Mouse (Mus musculus) forebrain, embryonic 10.5 days (tissue): ENCODE results near the gene Cxadr. TPM values are rescaled to one million over a fixed set of nuclear protein-coding genes. Genes with fewer than 3 reads are reported as not detected.
A peak's percentile ranks its signal among the peaks of the same experiment; 100 is the strongest.

Experiments used
- DNase-seq: peaks from one replicate; pipeline ENCODE4 v3.0.0-alpha.2; 2017; ENCODE audit warnings: low spot score; ENCODE audit errors: extremely low spot score
- H3K27ac ChIP-seq: fragments of 300-500 bp; sonication (generic); 2 replicates; pipeline ENCODE4 v1.5.1; 2016; ENCODE audit warnings: mild to moderate bottlenecking
- H3K27me3 ChIP-seq: fragments of 300-500 bp; sonication (generic); 2 replicates; pipeline ENCODE4 v1.6.1; 2016; ENCODE audit warnings: mild to moderate bottlenecking; ENCODE audit not compliant: poor library complexity, severe bottlenecking
- H3K36me3 ChIP-seq: fragments of 300-500 bp; sonication (generic); replicated peaks from 2 replicates; pipeline ENCODE4 v1.6.1; 2016; ENCODE audit warnings: mild to moderate bottlenecking, moderate library complexity
- H3K4me1 ChIP-seq: fragments of 300-500 bp; sonication (generic); 2 replicates; pipeline ENCODE4 v1.6.1; 2016
- H3K4me3 ChIP-seq: fragments of 300-500 bp; sonication (generic); 2 replicates; pipeline ENCODE4 v1.5.1; 2016; ENCODE audit warnings: mild to moderate bottlenecking, moderate library complexity
- H3K9me3 ChIP-seq: fragments of 300-500 bp; sonication (generic); 2 replicates; pipeline ENCODE4 v1.6.1; 2016; ENCODE audit warnings: mild to moderate bottlenecking, moderate library complexity
- WGBS: fragments of 180-500 bp; shearing (Covaris S2); methylation state at CpG from one replicate; pipeline ENCODE4 v1.1.7; 2016; 5-methylcytosine and 5-hydroxymethylcytosine counted together
- polyA plus RNA-seq: library from polyadenylated mRNA; unstranded; fragments of >200 nt; fragmentation: Nextera tagmentation; extraction: Ambion mirVana; gene quantifications from 2 replicates; pipeline ENCODE4 v1.2.1, GENCODE M21; 2016

The Cxadr gene
- 60.7 and 67.8 TPM in 2 replicates for polyA plus RNA-seq

DNA sequence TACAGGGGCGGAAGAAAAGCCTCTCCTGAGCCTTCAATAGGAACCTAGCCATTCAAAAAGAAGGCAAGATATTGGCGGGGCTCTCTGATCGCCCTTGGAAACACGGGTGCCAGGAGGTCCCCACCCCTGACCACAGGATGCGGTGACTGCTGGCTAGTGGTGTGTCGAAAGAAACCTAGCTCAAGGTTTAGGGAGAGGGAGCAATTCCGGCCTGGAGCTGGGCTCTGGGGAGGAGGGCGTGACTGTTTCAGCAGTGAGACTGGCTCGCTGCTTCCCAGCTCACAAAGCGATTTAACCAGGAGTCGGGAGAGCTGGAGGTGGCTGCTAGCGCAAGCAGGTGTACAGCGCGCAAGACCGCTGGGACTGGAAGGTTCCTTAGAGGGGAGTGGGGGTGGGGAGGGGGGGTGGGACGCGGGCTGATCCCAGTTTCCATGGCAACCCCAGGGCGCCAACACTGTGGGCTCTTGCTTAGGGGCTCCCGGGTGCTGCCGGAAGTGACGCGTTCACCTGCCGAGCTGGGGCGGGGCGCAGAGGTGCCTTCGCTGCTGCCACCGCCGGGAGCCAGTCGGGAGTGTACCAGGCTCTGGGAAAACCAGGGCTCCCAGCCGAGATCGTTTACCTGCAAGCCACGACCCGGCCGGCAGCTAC is at the start of gene Cxadr:
Gene Cxadr (plus strand): TSS at position 307 of the 648 bp plus-strand sequence.
- Histone ChIP-seq H3K36me3 (peaks cover 29% of the 10 kb centered on the region), H3K27ac (peak within 1 kb of the TSS; percentile 97), H3K4me3 (peak within 1 kb of the TSS; percentile 96), H3K27me3 (no peaks in the 10 kb centered on the region), H3K4me1 (peaks cover 47% of the 10 kb centered on the region), H3K9me3 (no peaks in the 10 kb centered on the region)
- DNase-seq, result peak; percentile 93
- under 1% methylated on average over 34 of the region's 34 CpGs for WGBS

DNA sequence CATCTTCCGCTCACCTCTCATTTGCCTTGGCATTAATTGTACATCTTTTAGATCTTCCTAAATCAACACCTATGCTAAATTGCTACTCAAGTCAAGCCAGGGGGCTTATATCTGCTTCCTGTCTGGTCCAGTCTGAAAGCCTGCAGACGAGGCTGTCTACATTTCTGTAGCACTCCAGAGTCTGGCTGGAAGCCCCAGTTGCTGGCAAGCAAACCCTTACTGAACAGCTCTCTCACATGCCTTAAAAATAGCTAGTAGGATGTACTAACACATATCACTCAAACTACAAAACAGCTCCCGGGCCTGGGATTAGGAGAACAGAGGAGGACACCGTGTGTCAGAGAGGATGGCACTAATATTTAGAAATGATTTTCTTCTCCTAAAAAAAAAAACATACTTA is 42.3 kb upstream of the Cxadr start:
- WGBS, result 80% methylated on average over 4 of the region's 4 CpGs
- no peak for DNase-seq
- Histone ChIP-seq H3K27ac (no peak overlapping the region), H3K4me1 (peaks cover 1% of the 10 kb centered on the region), H3K36me3 (no peaks in the 10 kb centered on the region), H3K9me3 (no peaks in the 10 kb centered on the region), H3K27me3 (peaks cover 29% of the 10 kb centered on the region), H3K4me3 (no peak overlapping the region)

DNA sequence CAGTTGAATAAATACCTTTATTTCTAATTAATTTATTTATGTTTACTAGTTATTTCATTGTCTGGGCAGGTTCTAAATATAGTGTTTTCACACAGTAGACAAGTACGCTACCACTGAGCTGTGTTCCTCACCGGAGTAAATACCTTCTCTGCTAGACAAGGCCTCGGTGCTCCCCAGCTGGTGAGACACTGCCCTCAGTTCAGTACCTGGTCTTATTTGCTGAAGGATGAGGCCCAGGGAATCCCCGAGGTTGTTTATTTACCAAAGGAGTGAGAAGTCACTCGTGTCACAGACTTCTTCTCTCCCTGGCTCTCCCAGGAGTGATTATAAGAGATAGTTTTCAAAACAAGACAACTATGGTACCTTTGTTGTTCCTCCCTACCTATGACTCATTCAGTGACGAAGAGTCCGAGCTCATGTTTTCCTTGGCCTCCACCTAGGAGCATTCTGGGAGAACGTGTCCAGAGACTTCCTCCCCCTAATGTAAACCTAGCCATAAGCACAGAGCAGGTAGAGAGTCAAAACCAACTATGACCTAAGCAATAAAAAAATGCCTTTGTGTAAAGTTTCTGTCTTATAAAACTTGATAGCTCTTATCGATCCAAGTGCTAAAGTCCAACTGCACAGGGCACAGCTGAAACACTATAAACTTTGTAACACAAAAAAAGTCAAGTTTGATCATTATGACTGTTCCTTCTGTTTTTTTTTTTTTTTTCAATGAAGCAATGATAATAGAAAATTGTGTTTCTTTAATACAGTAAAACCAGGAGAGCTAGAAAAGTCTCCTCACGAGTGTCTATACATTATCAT is 41.0 kb upstream of the Cxadr start:
- no peak for DNase-seq
- Histone ChIP-seq H3K27ac (no peak overlapping the region), H3K4me3 (no peak overlapping the region), H3K9me3 (no peaks in the 10 kb centered on the region), H3K4me1 (peaks cover 11% of the 10 kb centered on the region), H3K27me3 (peaks cover 36% of the 10 kb centered on the region), H3K36me3 (no peaks in the 10 kb centered on the region)
- 84% methylated on average over 10 of the region's 10 CpGs for WGBS

DNA sequence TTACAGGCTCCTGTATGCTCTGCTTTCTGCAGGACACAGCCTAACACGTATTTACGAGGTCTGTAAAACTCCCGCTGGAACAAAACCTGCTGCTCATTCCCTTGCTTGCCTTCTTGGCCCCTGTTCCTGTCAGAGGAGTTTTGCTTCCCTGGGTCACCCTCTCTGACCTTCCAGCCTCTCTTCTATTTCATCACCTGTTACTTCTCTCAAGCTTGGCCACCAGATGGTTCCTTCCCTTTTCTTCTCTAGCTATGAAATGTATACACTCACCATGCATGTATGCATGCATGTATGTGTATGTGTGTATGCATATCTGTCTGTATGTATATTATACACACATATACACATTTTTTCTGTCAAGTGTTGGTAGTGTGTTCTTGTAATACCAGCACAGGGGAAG is 39.8 kb upstream of the Cxadr start:
- Histone ChIP-seq H3K4me3 (no peak overlapping the region), H3K9me3 (no peaks in the 10 kb centered on the region), H3K36me3 (no peaks in the 10 kb centered on the region), H3K4me1 (peaks cover 22% of the 10 kb centered on the region), H3K27me3 (peaks cover 46% of the 10 kb centered on the region), H3K27ac (no peak overlapping the region)
- DNase-seq, result no peak
- WGBS, result 84% methylated on average over 3 of the region's 3 CpGs

DNA sequence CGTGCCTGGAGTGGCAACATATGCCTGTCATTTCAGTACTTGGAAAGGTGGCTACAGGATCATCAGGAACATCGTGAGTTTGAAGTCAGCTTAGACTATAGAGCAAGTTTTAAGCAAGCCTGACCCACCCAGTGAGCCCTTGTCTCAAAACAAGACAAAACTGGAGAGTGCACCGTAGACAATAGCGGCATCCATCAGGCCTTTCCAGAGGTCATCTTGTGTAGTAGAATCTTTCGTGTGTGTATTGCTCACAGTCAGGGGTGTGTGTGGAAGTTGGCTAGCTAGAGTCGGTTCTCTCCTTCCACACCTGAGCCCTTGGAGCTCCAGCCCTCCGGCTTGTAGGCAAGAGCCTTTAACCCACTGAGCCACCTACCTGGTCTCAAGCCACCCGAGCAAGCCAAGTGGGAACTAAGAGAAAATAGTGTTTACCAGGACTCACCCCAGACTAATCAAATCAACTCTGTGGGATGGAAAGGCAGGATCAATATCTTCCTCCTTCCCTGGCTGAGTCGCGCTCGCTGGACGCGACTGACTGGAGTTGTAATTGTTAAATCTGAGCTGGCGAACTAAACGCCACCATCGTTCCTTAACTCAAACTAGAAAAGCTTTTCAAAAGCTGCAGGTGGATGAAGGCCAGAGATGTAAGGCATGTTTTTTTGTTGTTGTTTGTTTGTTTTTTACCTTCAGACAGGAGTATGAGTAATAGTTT is 36.7 kb upstream of the Cxadr start:
- Histone ChIP-seq H3K9me3 (no peaks in the 10 kb centered on the region), H3K27me3 (peaks cover 66% of the 10 kb centered on the region), H3K36me3 (no peaks in the 10 kb centered on the region), H3K27ac (peak overlapping the region; percentile 86), H3K4me1 (peaks cover 22% of the 10 kb centered on the region), H3K4me3 (peak overlapping the region; percentile 54)
- peak; percentile 41 for DNase-seq
- WGBS, result 13% methylated on average over 16 of the region's 16 CpGs

DNA sequence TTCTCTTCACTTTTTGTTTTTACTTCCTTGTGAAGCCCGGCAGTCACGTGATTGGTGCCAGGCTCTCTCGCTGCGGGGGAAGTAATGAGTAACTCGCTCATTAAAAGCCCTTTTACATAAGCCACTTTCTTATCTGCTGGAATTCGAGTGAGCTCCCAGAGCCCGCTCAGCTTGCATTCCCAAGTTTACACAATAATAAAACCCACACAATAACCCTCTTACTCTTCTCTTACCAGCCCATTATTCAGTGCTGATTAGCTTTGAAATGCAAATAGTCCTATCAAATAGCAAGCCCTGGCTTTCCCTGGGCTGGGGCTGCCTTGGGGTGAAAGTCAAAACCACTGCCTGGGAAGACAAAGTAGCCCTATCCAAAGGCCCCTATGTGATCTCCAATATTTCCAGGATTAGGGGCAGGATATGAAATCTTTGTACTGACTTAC is 36.1 kb upstream of the Cxadr start:
- WGBS, result 0% methylated on average over 7 of the region's 7 CpGs
- peak overlapping the region; percentile 86 for H3K27ac ChIP-seq
- no peaks in the 10 kb centered on the region for H3K36me3 ChIP-seq

DNA sequence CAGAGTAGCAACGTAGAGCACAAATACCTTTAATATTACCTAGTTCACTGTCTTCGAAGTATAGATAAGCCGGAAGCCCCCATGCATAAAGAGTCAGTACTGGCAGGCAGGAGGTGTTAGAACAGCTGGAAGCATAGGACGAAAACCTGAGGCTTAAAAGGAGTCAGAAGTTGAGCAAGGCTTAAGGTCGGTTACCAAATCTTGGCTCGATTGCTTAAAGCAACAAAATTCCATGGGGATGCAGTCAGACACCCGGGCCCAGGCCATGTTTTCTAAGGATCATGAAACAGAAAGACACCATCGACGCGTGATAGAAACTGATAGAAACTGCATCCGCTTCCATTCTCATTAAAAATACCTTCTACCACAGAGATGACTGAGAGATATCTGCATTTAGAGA is 35.5 kb upstream of the Cxadr start:
- H3K27ac ChIP-seq, result peak overlapping the region; percentile 86
- H3K9me3 ChIP-seq, result no peaks in the 10 kb centered on the region

More for the DNA sequence above, 36.1 kb upstream of the Cxadr start:
- DNase-seq, result peak; percentile 66
- Histone ChIP-seq H3K4me3 (peak overlapping the region; percentile 54), H3K27me3 (peaks cover 66% of the 10 kb centered on the region), H3K4me1 (peaks cover 22% of the 10 kb centered on the region), H3K9me3 (no peaks in the 10 kb centered on the region)

DNA sequence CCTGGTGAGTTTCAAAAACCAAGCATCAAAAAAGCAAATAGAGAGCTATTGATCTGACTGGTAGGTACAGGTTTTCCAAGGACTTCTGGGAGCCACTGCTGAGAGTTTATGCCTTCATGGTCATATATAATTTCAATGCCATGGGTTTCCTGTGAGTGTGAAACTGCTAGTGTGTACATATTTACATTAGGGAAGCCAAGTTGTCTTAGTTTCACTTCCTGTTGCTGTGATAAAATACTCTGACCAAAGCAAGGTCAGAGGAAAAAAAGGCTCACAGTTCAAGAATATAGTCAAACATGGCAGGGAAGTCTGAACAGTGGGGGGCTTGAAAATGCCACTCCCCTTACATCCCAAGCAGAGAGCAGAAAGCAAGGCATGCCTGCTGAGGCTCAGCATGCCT is 33.8 kb upstream of the Cxadr start:
- no peaks in the 10 kb centered on the region for H3K9me3 ChIP-seq
- no peaks in the 10 kb centered on the region for H3K36me3 ChIP-seq
- peaks cover 52% of the 10 kb centered on the region for H3K27me3 ChIP-seq
- H3K4me3 ChIP-seq, result no peak overlapping the region
- no peak for DNase-seq
- no peak overlapping the region for H3K27ac ChIP-seq
- peaks cover 31% of the 10 kb centered on the region for H3K4me1 ChIP-seq

More for the DNA sequence above, 35.5 kb upstream of the Cxadr start:
- 32% methylated on average over 11 of the region's 11 CpGs for WGBS
- no peak for DNase-seq
- Histone ChIP-seq H3K36me3 (no peaks in the 10 kb centered on the region), H3K4me3 (no peak overlapping the region), H3K27me3 (peaks cover 65% of the 10 kb centered on the region), H3K4me1 (peaks cover 22% of the 10 kb centered on the region)

DNA sequence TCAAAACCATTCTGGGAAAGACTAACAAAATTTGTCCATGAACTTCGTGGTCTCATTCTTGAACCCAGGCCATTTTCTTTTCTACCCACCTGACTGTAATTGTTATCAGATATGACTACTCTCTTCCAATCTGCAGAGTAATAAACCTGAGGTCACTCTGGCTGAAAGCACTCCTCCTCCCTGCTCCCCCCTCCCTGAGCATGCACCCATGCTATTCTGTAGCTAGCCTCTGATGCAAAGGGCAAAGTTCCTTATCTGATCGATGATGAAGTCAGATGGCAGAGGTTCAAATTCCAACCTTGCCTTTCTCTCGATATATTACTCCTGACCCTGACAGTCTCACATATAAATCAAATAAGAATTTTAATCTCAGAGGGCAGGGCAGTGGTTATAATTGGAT is 33.1 kb upstream of the Cxadr start:
- Histone ChIP-seq H3K9me3 (no peaks in the 10 kb centered on the region), H3K4me1 (peaks cover 31% of the 10 kb centered on the region), H3K27me3 (peaks cover 45% of the 10 kb centered on the region), H3K4me3 (no peak overlapping the region), H3K36me3 (no peaks in the 10 kb centered on the region), H3K27ac (no peak overlapping the region)
- DNase-seq, result no peak
- WGBS, result 93% methylated on average over 3 of the region's 3 CpGs

DNA sequence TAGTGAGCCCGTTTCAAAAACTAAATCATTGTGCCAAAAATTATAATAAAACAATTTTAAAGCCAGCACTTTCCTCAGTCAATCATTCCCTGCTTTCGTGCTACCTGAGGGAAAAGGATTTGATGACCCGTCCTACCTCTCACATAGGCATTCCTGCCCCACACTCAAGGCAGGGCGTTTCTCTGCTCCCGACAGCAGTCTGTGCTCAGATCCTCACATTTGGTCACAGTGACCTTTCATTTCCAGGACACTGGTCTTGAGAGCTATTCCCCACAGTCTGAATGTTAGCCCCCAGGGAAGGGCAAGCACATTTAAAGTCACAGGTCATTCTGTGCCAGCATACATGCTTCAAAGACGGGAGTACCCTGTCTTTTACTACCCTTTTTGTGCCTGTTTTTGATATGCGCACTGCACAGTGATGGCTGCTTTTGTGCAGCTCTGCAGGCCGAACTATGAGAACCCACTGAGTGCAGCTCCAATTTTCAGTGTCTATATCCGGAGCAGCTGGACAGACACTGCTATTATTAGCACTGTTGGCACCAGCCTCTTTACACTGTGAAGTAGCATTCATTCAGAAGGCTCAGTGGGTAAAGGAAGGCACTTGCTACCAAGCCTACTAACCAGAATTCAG is 26.3 kb upstream of the Cxadr start:
- H3K4me1 ChIP-seq, result peaks cover 9% of the 10 kb centered on the region; the same call in 1 of the 2 replicates
- WGBS, result 88% methylated on average over 9 of the region's 9 CpGs
- DNase-seq, result no peak
- no peaks in the 10 kb centered on the region for H3K9me3 ChIP-seq
- H3K4me3 ChIP-seq, result no peak overlapping the region
- no peaks in the 10 kb centered on the region for H3K27me3 ChIP-seq
- H3K36me3 ChIP-seq, result no peaks in the 10 kb centered on the region
- no peak overlapping the region for H3K27ac ChIP-seq

DNA sequence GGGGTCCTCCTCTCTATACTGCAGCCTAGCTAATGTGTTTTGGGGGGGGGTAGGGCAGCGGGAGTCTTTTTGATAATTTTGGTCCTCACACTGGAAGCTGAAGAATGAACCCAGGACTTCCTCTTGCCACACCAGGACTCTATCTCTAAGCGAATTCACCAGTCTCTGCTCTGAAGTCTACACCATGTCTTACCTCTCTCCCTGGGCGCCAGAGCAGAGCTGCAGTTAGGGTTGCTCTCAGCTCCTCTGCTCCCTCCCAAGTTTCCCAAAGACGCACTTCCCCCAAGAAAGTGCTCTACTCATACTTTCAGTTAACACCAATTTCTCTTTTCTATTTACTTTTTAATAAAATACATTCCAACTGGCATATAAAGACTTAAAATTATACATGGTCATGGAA is 23.7 kb upstream of the Cxadr start:
- H3K4me1 ChIP-seq, result 0 out of 2 replicates have a peak, but pooled peaks cover 3% of the 10 kb centered on the region
- H3K27me3 ChIP-seq, result no peaks in the 10 kb centered on the region
- H3K27ac ChIP-seq, result no peak overlapping the region
- H3K4me3 ChIP-seq, result no peak overlapping the region
- no peak for DNase-seq
- 50% methylated on average over 4 of the region's 4 CpGs for WGBS
- H3K9me3 ChIP-seq, result no peaks in the 10 kb centered on the region
- no peaks in the 10 kb centered on the region for H3K36me3 ChIP-seq

DNA sequence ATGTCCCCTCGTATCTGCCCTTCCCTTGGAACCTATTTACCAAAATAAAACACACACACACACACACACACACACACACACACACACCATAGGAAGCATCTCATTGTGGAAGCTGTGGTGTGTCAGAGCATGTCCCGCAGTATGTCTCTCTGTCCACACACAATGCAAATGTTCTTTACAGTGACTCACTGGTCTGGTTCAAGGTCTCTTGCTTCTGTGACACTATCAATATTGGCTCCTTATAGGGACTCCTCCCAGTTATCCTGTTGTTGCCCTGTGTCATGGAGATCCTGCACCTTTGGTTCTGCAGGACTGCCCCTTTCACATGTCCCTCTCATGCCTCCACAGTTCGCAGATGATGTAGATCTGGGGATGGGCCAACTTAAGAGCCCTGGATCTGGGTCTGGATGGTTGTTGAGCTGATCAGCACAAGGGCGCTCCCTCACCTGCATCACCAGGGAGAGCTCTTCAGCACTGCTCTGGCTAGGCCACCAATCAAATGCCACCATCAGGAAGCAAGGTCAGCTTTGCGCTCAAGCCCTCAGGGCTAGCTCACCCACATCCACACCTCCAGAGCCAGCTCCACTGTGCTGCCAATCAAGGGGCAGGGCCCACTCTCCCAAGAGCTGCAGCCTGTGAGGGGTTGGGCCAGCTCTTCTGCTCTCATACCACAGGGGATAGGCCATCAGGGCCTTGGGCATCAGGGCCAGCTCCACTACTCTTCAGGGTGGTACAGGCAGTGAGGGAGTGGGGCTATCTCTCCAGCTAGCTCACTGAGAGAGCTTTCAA is 21.0 kb upstream of the Cxadr start:
- no peak for DNase-seq
- whole genome bisulfite sequencing, result 83% methylated on average over 5 of the region's 5 CpGs
- Histone ChIP-seq H3K36me3 (no peaks in the 10 kb centered on the region), H3K9me3 (no peaks in the 10 kb centered on the region), H3K27me3 (no peaks in the 10 kb centered on the region; the same call in 1 of the 2 replicates), H3K4me1 (0 out of 2 replicates have a peak, but pooled peaks cover 3% of the 10 kb centered on the region), H3K4me3 (no peak overlapping the region), H3K27ac (no peak overlapping the region; the same call in 1 of the 2 replicates)
